Mouse (Mus musculus) cerebellum, adult 11 months (tissue): Measurements from ENCODE around the gene Rmnd1.

ENCODE experiments used
- DNase-seq: peaks from one replicate; pipeline ENCODE4 v3.0.0; 2022

The Rmnd1 gene

DNA sequence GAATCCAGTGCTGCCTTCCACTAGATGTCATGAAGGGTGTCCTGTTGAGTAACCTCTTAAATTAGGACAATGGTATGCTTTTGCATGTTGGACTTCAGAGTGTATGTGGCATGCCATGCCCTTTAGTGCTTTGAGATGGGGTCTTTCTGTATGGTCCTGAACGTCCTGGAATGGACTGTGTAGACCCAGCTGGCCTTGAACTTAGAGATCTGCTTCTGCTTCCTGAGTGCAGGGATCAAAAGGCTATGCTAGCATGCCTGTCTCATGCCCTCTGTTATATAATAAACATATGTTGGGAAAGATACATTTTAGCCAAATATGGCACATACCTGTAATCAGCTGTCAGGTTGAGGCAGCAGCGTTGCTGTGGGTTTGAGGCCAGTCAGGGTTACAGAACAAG, 41.6 kb downstream of the Rmnd1 start:
- DNase-seq = no peak

GRCm38 (mm10) chr10:4389461-4390112, 42.6 kb downstream of the Rmnd1 start:
- DNase-seq = no peak

- DNase-seq = no peak
Measured at GRCm38 (mm10) chr10:4389036-4389435, 43.2 kb downstream of the Rmnd1 start.

DNA sequence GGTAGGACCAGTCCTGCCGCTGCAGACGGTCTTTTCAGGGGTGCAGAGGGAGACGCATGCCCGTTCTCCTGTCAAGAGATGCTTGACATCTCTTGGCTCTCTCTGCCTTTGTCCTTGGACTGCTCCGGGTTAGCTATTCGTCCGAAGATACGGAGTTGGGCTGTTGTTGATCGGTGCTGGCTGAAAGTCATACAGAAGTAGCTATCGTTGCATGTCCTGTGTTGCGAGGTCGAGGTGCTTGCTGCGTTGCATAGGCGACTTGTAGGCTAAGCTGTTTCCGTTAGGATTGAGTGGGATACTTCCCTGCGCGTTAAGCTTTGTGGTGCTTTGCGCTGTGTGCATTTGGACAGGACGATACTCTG, 43.8 kb downstream of the Rmnd1 start:
- DNase-seq = no peak

GRCm38 (mm10) chr10:4387701-4388383, 44.3 kb downstream of the Rmnd1 start, which contains the start of gene Zbtb2:
TSS of gene Zbtb2 (minus strand) at chr10:4388108.
- peak; percentile 70 for DNase-seq

DNA sequence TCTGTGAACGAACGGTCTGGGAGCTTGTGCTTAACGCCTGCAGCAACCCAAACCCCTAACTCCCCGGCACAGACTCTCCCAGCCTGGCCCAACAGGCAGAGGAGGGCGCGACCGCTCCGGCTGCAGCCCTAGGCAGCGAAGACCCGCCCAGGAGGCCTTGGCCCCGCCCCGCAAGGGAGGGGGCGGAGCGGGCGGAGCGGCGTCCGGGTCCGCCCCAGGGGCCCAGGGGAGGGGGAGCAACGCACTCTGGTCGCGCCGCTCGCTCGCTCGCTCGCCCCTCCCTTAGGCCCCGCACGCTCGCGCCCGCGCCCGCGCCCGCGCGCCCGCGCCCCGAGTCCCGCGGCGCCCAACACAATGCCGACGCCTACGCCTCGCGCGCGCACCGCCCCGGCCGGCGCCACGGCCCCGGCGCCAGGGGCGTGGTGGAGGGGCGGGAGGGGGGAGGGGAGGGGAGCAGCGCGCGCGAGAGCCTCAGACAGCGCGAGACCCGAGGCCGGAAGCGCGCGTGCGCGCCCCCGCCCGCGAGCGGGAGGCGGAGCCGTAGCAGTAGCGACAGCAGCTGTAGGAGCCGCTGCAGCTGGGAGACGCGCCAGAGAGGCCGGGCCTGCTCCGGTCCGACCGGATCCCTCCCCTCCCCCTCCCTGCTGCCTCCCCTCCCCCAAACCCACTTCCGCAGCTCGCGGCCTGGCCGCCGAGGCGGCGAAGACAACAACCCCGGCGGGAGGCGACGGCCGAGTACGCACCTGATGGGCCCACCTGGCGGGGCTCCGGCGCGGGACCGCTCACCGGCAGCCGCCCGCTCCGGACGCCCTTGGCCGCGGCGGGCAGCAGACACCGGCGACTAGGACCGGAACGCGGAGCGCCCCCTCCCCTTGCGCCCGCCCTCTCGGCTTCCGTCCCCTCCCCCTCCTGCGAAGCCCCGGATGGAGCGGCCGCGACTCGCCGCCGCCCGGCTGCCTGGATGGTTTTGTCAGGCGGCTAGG, 45.3 kb downstream of the Rmnd1 start:
- DNase-seq = peak; percentile 94

DNA sequence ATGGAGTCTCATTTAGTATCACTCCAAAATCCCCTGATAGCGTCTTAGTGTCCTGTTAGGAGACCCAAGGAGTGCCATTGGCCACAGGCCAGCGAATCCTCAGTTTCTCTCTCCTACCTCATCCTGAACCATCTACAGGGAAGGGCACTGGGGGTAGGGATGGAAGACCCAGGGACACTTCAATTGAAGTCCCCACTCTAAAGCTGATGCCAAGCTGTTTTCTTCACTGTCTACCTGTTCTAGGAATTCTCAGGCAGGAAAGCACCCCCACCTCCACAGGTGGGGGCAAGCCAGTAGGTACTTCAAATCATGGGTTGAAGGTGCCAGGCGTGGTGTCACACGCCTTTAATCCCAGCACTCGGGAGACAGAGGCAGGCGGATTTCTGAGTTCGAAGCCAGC, 47.9 kb downstream of the Rmnd1 start:
- DNase-seq = no peak

- no peak for DNase-seq
Measured at GRCm38 (mm10) chr10:4380748-4381147, 51.4 kb downstream of the Rmnd1 start.

DNA sequence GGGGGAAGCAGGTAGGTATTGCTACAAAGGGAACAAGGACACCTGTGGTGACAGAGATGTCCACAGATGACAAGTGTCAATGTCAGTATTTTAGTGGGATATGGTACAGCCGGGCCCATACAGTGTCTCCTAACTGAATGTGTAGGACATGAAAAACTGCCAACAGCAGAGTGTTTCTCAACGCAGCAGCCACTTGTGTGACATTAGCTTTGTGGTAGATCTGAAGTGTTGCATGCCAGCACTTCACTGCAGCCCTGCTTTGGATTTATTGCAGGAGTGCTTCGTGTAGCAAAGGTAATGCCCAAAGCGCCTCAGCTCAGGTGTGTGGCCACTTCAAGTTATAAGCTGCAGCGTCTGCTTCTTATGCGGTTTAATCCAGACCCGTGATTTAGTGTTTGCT, 55.3 kb downstream of the Rmnd1 start:
- DNase-seq = no peak

- no peak for DNase-seq
Measured at GRCm38 (mm10) chr10:4376461-4376860, 55.7 kb downstream of the Rmnd1 start.

GRCm38 (mm10) chr10:4375267-4375666, 56.9 kb downstream of the Rmnd1 start:
- no peak for DNase-seq

GRCm38 (mm10) chr10:4374734-4375133, 57.5 kb downstream of the Rmnd1 start:
- DNase-seq = no peak

DNA sequence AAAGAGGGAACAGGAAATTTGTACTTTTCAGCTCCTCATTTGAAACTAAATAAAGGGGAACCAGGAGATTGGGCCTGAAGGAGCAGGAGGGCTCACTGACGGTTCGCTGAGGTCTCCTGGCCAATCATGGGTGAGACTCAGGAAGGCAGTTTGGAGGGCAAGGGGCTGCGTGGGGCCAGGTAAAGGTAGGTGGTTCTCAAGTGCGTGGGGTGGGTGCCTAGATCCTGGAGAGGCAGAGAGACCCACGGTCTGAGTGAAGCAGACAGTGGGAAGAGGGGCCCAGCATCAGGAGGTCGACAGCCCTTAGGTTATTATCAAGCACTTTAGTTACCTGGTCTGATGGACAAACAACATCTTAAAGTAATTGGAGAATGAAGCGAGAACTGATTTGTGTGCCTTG, 57.9 kb downstream of the Rmnd1 start:
- DNase-seq = no peak

GRCm38 (mm10) chr10:4373558-4373957, 58.6 kb downstream of the Rmnd1 start:
- no peak for DNase-seq

DNA sequence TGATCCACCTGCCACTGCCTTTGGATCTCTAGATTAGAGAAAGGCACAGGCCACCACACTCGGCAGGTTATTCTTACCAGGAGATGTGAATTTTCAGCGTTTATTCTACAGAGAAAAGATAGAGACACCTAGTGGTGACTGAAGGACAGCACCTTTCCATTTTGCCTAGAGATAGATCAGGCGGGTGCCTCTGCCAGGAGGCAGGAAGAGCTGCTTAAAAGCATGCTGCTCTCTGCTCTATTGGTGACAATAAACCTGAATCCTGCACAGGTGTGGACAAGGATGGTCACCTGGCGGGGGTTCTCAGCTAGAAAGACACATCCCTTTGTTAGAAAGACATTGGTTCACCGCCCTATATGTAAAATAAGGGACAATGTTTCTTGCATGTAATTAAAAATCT, 60.2 kb downstream of the Rmnd1 start:
- DNase-seq = peak; percentile 44

- DNase-seq = no peak
Measured at GRCm38 (mm10) chr10:4370105-4370504, 62.1 kb downstream of the Rmnd1 start.

DNA sequence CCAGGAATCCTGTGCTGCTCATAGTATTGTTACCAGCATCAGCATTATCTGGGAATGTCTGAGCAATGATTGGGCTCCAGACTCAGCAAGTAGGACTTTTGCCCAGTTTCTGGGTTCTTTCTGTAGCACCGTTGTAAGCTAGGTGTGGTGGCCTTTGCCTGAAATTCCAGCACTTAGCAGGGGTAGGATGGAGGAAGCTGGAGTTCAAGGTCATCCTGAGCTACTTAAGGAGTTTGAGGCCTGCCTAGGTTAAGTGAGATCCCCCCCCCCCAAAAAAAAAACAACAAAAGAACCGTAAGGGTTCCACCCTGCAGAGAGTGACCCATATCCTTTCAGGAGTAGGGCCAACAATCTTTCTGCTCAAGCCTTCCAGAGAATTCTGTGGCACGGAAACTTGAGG, 67.6 kb downstream of the Rmnd1 start:
- DNase-seq = no peak

DNA sequence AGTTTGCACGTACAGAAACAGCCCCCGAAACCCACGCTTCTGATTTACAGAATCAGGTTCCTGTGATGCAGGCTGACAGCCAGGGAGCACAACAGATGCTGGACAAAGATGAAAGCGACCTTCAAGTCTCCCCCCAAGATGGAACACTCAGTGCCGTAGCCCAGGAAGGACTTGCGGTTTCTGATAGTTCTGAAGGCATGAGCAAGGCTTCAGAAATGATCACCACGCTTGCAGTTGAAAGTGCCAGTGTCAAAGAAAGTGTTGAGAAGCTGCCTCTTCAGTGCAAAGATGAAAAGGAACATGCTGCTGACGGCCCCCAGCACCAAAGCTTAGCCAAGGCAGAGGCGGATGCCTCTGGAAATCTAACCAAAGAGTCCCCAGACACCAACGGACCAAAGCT, 74.8 kb downstream of the Rmnd1 start:
- DNase-seq = no peak

GRCm38 (mm10) chr10:4356640-4357039, 75.5 kb downstream of the Rmnd1 start:
- no peak for DNase-seq

DNA sequence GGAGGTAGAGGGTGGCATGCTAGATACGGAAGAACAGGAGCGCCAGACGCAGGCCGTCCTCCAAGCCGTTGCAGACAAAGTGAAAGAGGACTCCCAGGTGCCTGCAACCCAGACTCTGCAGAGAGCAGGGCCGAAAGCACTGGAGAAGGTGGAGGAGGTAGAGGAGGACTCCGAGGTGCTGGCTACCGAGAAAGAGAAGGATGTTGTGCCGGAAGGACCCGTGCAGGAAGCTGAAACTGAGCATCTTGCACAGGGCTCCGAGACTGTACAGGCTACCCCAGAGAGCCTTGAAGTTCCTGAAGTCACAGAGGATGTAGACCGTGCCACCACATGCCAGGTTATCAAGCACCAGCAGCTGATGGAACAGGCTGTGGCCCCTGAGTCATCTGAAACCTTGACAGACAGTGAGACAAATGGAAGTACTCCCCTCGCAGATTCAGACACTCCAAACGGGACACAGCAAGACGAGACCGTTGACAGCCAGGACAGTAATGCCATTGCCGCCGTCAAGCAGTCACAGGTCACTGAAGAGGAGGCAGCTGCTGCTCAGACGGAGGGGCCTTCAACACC, 76.2 kb downstream of the Rmnd1 start:
- DNase-seq = no peak

- DNase-seq = no peak
Measured at GRCm38 (mm10) chr10:4354371-4355260, 77.6 kb downstream of the Rmnd1 start.
